Mouse (Mus musculus) lung, postnatal 14 days (tissue): ENCODE results near the gene Btbd19.

ENCODE experiments used
- DNase-seq: peaks from one replicate; pipeline ENCODE4 v3.0.0; 2021

Gene Btbd19

DNA sequence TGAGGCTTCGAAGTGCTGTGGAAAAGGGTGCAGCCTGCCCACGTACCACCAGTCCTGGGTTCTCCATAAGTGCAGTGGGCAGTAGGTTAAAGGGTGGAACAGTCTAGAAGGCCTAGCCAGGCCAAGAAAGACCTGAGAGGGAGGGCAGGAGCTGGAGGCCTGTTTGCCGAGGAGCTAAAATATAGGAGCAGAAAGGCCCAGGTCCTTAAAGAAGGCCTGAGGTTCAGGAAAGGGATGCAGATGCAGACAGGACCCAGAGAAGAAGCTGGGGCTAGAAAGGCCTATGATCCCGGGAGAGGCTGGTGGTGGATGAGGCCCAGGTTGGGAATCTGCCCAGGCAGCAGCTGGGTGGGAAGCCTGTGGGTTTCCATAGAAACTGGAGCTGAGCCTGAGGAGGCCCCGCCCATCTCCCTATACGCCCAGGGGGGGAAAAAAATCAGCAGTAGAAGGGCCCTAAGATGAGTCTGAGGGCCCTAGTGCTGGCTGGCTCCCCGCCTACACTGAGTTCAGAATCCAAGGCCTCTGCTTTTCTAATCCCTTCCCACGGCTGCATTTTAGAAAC is at the start of gene Btbd19:
Gene Btbd19 (minus strand): TSS at position 378 of the 562 bp plus-strand sequence.
- DNase-seq = peak; percentile 68

GRCm38 (mm10) chr4:117169936-117170335 is 44.4 kb upstream of the Btbd19 start:
- DNase-seq = no peak

- no peak for DNase-seq
Measured at GRCm38 (mm10) chr4:117161183-117161582, 35.7 kb upstream of the Btbd19 start.

DNA sequence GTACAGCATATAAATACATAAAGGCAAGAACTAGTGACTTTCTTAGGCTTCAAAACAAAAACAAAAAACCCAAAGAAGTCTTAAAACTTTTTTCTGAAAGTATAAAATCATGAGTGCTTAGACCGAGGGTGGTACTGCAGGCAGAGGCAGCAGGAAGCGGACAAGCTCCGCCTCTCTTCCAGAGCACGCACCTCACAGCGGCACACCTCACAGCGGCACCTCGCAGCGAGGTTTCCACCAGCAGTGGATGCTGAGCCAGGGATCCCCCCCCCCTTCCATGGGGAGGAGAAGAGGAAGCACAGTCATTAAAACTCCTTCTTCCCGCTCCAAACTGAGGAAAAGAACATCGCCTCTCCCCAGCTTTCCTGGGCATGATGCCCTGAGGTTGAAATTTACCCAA is 34.1 kb upstream of the Btbd19 start:
- DNase-seq = no peak

DNA sequence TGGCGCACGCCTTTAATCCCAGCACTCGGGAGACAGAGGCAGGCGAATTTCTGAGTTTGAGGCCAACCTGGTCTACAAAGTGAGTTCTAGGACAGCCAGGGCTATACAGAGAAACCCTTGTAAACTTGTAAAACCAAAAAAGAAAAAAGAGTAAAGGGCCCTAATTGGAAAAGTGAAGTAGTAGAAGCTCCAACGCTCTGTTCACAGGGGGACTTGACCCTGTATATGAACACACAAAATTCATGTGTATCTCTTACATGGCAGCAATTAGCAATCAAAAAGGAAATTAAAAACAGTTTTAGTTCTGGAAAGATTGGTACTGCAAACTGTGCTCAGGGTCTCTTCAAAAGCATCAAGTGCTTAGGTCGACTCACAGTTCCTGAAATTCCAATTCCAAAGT is 30.8 kb upstream of the Btbd19 start:
- DNase-seq = no peak

GRCm38 (mm10) chr4:117155792-117156355 is 30.3 kb upstream of the Btbd19 start, which contains the start of gene Rps8:
Rps8 (minus strand) TSS chr4:117156243.
- DNase-seq = peak; percentile 85

DNA sequence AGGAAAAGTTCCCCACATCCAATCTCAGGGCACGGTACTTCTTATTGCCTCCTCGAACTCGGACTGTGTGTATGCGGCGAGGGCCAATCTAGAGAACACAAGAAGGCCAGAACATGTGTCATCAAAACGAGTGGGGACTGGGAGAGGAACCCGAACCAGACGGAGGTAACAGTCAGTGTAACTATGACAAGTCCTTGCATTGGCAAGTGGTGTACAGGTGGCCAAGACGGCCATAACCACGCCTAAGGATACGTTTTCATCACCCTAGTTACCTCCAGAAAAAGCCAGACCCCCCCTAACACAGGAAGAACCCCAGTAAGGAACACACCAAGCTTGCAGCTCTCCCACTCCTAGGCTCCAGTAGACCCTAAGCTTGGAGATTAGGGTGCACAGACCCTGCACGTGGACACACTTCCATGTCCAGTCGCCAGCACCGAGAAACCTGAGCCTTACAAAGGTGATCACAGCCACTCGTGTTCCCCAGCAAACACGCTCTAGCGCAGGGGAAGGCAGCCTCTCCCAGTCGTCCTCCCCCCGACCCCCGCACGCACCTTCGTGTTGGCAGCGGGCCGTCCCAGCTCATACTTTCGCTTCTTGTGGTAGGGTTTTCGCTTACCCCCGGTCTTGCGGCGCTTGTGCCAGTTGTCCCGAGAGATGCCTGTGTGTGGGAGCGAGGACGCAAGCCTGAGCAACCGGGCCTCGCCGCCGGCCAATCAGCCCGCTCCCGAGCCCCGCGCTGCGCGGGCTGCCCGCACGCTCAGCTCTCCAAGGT is 29.7 kb upstream of the Btbd19 start:
- no peak for DNase-seq

DNA sequence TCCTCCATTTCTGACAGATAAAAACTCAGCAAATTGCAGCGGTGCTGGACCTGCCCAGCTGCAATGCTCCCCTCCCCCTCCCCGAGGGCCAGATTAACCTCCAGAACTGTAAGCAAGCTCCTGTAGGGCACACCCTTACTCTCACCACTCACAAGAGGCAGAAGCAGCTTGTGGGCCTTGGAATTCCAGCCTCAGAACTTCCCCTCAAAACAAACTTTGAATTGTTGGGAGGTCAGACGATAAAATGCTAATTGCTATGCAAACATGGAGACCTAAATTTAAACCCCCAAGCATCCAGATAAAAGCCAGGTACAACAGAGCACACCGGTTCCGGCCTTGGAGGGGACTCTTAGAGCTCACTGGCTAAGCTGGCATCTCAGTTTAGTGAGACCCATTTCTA is 27.2 kb upstream of the Btbd19 start:
- no peak for DNase-seq

DNA sequence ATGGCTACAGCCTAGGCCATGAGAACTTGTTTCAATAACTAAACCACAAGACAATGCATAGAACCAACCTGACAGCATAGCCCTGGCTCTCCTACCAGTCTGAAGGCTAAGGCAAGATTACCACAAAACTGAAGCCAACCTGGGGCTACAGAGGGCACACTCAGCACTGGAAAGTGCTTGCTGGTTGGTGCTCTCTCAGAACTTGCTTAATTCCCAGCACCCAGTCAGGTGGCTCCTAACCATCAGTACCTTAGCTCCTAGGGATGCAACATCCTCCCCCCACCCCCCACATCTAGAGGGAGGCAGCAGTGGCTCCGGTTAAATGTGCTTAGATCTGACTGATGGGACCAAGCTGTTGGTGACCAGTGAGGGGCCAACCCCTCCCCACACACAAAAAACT is 25.9 kb upstream of the Btbd19 start:
- no peak for DNase-seq

GRCm38 (mm10) chr4:117150212-117150733 is 24.7 kb upstream of the Btbd19 start:
- DNase-seq = no peak

DNA sequence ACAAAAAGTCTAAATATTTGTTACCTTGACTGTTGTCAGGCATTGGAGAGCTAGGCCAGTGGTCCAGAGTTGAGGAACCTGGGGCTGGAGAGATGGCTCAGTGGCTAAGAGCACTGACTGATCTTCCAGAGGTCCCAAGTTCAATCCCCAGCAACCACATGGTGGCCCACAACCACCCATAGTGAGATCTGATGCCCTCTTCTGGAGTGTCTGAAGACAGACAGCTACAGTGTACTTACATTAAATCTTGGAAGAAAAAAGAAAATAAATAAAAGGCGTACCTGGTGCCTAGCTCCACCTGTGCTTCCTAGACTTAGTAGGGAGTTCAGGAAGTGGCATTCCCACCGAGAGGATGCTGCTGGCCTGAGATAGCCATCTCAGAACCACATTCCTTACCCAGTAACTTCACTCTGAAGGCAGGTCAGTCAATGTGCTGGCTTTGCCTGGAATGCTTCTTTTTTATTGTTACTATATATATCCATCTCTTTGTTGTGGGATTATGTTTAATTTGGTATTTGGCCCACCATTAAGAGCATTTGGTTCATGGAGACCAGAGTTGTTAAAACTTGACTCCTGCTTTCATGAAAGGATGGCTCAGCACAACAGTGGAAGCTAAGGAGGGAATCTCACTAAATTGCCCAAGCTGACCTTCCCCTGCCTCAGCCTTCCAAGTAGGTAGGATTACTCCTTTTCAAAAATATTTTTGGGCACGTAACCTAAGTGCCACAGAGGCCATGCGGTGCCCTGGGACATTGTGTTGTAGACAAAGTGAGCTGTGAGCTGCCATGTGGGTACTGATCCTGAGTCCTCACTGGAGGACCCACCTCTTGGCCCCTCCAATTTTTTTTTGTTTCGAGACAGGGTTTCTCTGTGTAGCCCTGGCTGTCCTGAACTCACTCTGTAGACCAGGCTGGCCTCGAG is 24.0 kb upstream of the Btbd19 start:
- no peak for DNase-seq

GRCm38 (mm10) chr4:117148815-117149214 is 23.3 kb upstream of the Btbd19 start:
- DNase-seq = no peak

DNA sequence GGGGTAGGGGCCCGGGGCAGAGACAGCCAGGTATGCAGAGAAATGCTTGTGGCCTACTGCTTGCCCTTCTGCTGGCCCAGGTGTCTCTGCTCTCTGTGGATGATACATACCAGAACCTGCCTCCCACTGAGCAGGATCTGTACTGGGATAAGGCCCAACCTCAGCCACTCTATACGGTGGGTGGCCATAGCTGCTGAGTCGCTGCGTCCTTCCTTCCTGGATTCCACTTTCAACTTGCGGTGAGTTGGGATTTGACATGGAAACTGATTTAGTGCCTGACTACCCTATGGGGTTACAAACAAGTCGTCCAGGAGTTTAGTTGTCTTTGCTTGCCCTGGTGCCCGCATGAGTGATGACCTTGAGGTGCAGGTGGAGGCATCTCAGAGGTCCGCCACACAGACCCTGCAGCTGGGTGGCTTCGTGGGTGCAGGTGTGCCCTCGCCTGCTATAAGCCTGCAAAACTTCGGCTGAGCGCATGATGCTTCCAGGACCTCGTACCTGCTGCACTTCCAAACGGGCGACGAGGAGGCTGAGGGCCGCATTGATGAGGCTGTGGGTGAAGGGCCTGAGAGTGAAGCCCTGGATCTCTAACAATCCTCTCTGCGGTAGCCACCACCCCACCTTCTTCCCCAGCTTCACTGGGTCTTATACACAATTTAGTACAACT is 22.7 kb upstream of the Btbd19 start:
- DNase-seq = no peak

DNA sequence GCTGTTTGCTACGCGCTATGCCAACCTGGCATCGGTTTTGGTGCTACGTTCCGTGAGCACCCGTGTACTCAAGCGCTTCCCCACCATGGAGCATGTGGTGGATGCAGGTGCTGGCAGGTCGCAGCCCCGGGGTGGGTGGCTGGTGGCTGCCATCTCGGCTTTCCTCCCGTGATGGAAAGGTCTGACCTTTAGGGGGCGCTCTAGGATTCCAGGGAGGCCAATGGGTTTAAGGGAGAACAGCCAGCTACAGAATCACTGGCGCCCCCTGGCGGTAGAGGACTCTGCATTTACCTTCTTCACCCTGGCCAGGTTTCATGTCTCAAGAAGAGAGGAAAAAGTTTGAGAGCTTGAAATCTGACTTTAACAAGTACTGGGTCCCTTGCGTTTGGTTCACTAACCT is 20.7 kb upstream of the Btbd19 start:
- peak; percentile 95 for DNase-seq

- DNase-seq = no peak
Measured at GRCm38 (mm10) chr4:117145248-117145647, 19.7 kb upstream of the Btbd19 start.

DNA sequence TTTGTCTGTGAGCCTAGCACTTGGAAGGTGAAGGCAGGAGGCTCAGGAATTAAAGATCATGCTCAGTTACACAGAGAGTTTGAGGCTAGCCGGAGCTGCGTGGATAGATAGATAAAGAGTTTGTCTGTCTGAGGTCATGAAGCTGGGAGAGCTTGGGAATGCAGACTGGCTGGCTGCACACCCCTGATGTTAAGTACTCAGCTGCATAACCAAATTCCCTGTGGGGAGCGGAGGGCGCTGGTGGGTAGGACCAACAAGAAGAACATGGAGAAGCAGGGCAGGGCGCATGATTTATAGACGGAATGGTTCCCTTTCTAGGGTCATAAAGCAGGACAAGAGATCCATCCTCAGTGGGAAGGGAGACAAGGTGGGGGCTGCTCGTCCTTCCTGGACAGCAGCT is 17.5 kb upstream of the Btbd19 start:
- DNase-seq = no peak

- DNase-seq = no peak
Measured at GRCm38 (mm10) chr4:117140613-117141012, 15.1 kb upstream of the Btbd19 start.

DNA sequence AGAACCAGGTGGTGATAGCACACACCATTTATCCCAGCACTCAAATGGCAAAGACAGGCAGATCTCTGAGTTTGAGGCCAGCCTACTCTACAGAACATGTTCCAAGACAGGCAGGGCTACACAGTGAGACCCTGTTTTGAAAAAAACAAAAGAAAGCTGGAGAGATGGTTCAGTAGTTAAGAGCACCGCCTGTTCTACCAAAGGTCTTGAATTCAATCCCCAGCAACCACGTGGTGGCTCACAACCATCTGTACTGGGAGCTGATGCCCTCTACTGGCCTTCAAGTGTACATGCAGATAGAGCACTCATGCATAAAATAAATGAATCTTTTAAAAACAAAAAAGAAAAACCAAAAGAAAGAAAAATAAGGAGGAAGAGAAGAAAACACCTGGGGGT is 13.7 kb upstream of the Btbd19 start:
- peak; percentile 50 for DNase-seq

- DNase-seq = no peak
Measured at GRCm38 (mm10) chr4:117138295-117139216, 13.0 kb upstream of the Btbd19 start.

GRCm38 (mm10) chr4:117136034-117136433 is 10.5 kb upstream of the Btbd19 start:
- DNase-seq = peak; percentile 43

GRCm38 (mm10) chr4:117134601-117134995 is 9.1 kb upstream of the Btbd19 start:
- no peak for DNase-seq
